Mouse (Mus musculus) ovary, postnatal 36 days (tissue): ENCODE data around the gene Slu7.

Source experiments
- DNase-seq: peaks from one replicate; pipeline ENCODE4 v3.0.0; 2022; ENCODE audit warnings: low spot score, mixed read lengths

Slu7 gene

GRCm38 (mm10) chr11:43433254-43434023 lies at the start of gene Slu7:
Gene Slu7 (plus strand): TSS chr11:43433744.
- DNase-seq = peak; percentile 68

GRCm38 (mm10) chr11:43385055-43385649 lies 48.4 kb upstream of the Slu7 start:
- DNase-seq = peak; percentile 53

GRCm38 (mm10) chr11:43385716-43386115 lies 47.8 kb upstream of the Slu7 start:
- no peak for DNase-seq

GRCm38 (mm10) chr11:43387004-43387880 lies 46.3 kb upstream of the Slu7 start:
- no peak for DNase-seq

GRCm38 (mm10) chr11:43388122-43389097 lies 45.1 kb upstream of the Slu7 start:
- no peak for DNase-seq

- DNase-seq = no peak
Measured at GRCm38 (mm10) chr11:43389118-43389517, 44.4 kb upstream of the Slu7 start.

GRCm38 (mm10) chr11:43392757-43393156 lies 40.8 kb upstream of the Slu7 start:
- no peak for DNase-seq

- no peak for DNase-seq
Measured at GRCm38 (mm10) chr11:43393325-43393724, 40.2 kb upstream of the Slu7 start.

- DNase-seq = no peak
Measured at GRCm38 (mm10) chr11:43395073-43395948, 38.2 kb upstream of the Slu7 start.

GRCm38 (mm10) chr11:43396246-43396645 lies 37.3 kb upstream of the Slu7 start:
- no peak for DNase-seq

- no peak for DNase-seq
Measured at GRCm38 (mm10) chr11:43396672-43397071, 36.9 kb upstream of the Slu7 start.

GRCm38 (mm10) chr11:43399297-43399696 lies 34.2 kb upstream of the Slu7 start:
- no peak for DNase-seq

GRCm38 (mm10) chr11:43400131-43400530 lies 33.4 kb upstream of the Slu7 start:
- DNase-seq = no peak

- no peak for DNase-seq
Measured at GRCm38 (mm10) chr11:43404150-43404807, 29.3 kb upstream of the Slu7 start.

GRCm38 (mm10) chr11:43408888-43409287 lies 24.7 kb upstream of the Slu7 start:
- no peak for DNase-seq

- DNase-seq = no peak
Measured at GRCm38 (mm10) chr11:43410291-43410690, 23.3 kb upstream of the Slu7 start.

GRCm38 (mm10) chr11:43411413-43411812 lies 22.1 kb upstream of the Slu7 start:
- peak; percentile 34 for DNase-seq

GRCm38 (mm10) chr11:43412771-43413451 lies 20.6 kb upstream of the Slu7 start:
- peak; percentile 53 for DNase-seq

GRCm38 (mm10) chr11:43417201-43417600 lies 16.3 kb upstream of the Slu7 start:
- DNase-seq = no peak
